Mouse (Mus musculus): ENCODE measurements around the gene Rnf152. TPM values are rescaled to one million over a fixed set of nuclear protein-coding genes. Genes with fewer than 3 reads are reported as not detected.

The Rnf152 gene
- total and polyA plus RNA-seq, 3 experiments: under 0.01 TPM; not detected in 2

DNA sequence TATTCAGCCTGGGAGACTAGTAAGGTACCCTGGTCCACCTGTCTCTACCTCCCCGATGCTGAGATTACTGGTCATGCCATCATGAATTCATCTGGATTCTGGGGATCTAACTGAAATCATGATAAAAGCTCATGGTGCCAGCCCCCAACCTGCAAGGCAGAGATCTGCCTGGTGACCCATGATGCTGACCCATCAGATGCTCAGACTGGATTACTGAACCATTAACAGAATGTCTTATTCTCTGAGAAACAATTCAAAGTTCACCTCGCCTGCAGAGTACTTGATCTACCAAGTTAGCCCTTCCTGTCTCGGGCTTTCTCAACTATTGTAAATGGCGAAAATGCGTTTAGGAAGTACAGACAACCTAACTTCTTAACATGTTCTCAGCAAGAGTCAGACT, 20.4 kb downstream of the Rnf152 start:
- Histone ChIP-seq H3K4me2 (ENCODE audit: insufficient read depth, low read depth, poor library complexity, severe bottlenecking) (no peak overlapping the region), H3K4me3 (replicated peaks in 1 of 3; ENCODE audit: low read depth in 2 of 3, low read length in 2 of 3, poor library complexity in 1 of 3) (no peak overlapping the region), H3K9ac (ENCODE audit: insufficient read depth, low read depth) (no peak overlapping the region), H3K4me1 (ENCODE audit: control insufficient read depth in 1 of 2, insufficient read depth in 2 of 2) (no peaks in the 10 kb centered on the region), H3K9me3 (replicated peaks; ENCODE audit: low read length) (no peaks in the 10 kb centered on the region), H3K36me3 (replicated peaks in 1 of 2; ENCODE audit: control insufficient read depth in 1 of 2, insufficient read depth in 1 of 2, low read length in 1 of 2) (no peaks in the 10 kb centered on the region), H3K79me2 (replicated peaks; ENCODE audit: control insufficient read depth, extremely low read depth, insufficient read depth, poor library complexity, severe bottlenecking) (no peaks in the 10 kb centered on the region), H3K27me3 (replicated peaks) (peaks cover 79% of the 10 kb centered on the region), H3K27ac (ENCODE audit: insufficient read depth, low read depth) (no peak overlapping the region)
- in situ Hi-C loops (cut with MboI; ENCODE audit: low pct_ligation_motif_present, low pct_unique_long_range_greater_than_20kb, low sequenced_read_pairs): no loop called here
- no peak for TF ChIP-seq MAX (IDR thresholded peaks at IDR 0.05; ENCODE audit: low read length)
- TF ChIP-seq MAFK (IDR thresholded peaks at IDR 0.05; ENCODE audit: insufficient replicate concordance, low read length): no peak
- no peak for TF ChIP-seq RCOR1 (conservative IDR thresholded peaks at IDR 0.05; ENCODE audit: low read depth, low read length)
- no peak for TF ChIP-seq NELFE (IDR thresholded peaks at IDR 0.05; ENCODE audit: low read depth, low read length)
- dilution Hi-C loops (cut with MboI; ENCODE audit: extremely low pct_ligation_motif_present, extremely low pct_unique_long_range_greater_than_20kb, low sequenced_read_pairs): no loop called here
- DNase-seq (ENCODE audit: extremely low read depth): no peak

GRCm38 (mm10) chr1:105332087-105332731, 24.3 kb downstream of the Rnf152 start:
- Histone ChIP-seq H3K4me3 (replicated peaks in 1 of 3; ENCODE audit: low read depth in 2 of 3, low read length in 2 of 3, poor library complexity in 1 of 3) (no peak overlapping the region), H3K4me2 (ENCODE audit: insufficient read depth, low read depth, poor library complexity, severe bottlenecking) (no peak overlapping the region), H3K27ac (ENCODE audit: insufficient read depth, low read depth) (no peak overlapping the region), H3K79me2 (replicated peaks; ENCODE audit: control insufficient read depth, extremely low read depth, insufficient read depth, poor library complexity, severe bottlenecking) (no peaks in the 10 kb centered on the region), H3K4me1 (ENCODE audit: control insufficient read depth in 1 of 2, insufficient read depth in 2 of 2) (no peaks in the 10 kb centered on the region), H3K9ac (ENCODE audit: insufficient read depth, low read depth) (no peak overlapping the region), H3K36me3 (replicated peaks in 1 of 2; ENCODE audit: control insufficient read depth in 1 of 2, insufficient read depth in 1 of 2, low read length in 1 of 2) (no peaks in the 10 kb centered on the region), H3K27me3 (replicated peaks) (peaks cover 76% of the 10 kb centered on the region), H3K9me3 (replicated peaks; ENCODE audit: low read length) (no peaks in the 10 kb centered on the region)
- TF ChIP-seq CHD2 (IDR thresholded peaks at IDR 0.05; ENCODE audit: low read length) (no peak), POLR2AphosphoS2 (IDR thresholded peaks at IDR 0.05; ENCODE audit: low read depth, low read length) (no peak), IRF4 (IDR thresholded peaks at IDR 0.05; ENCODE audit: low read depth, low read length) (no peak), JUND (conservative IDR thresholded peaks at IDR 0.05; ENCODE audit: low read depth, low read length) (no peak), ETS1 (conservative IDR thresholded peaks at IDR 0.05; ENCODE audit: low read depth, low read length) (no peak), RAD21 (IDR thresholded peaks at IDR 0.05; ENCODE audit: low read depth, low read length) (no peak), NRF1 (IDR thresholded peaks at IDR 0.05; ENCODE audit: low read depth, low read length) (no peak), UBTF (IDR thresholded peaks at IDR 0.05; ENCODE audit: low read depth, low read length) (no peak), MXI1 (IDR thresholded peaks at IDR 0.05; ENCODE audit: low read depth, low read length) (no peak), RCOR1 (conservative IDR thresholded peaks at IDR 0.05; ENCODE audit: low read depth, low read length) (no peak), CTCF (conservative IDR thresholded peaks at IDR 0.05 in 1 of 2, IDR thresholded peaks at IDR 0.05 in 1 of 2; ENCODE audit: low read depth in 2 of 2, low read length in 2 of 2) (no peak), GABPA (IDR thresholded peaks at IDR 0.05; ENCODE audit: insufficient replicate concordance, low read depth, low read length) (no peak), USF1 (IDR thresholded peaks at IDR 0.05; ENCODE audit: low read depth, low read length) (no peak), MAFK (IDR thresholded peaks at IDR 0.05; ENCODE audit: insufficient replicate concordance, low read length) (no peak), TBP (conservative IDR thresholded peaks at IDR 0.05; ENCODE audit: low read depth, low read length) (no peak), MAX (IDR thresholded peaks at IDR 0.05; ENCODE audit: low read length) (no peak), MYC (IDR thresholded peaks at IDR 0.05; ENCODE audit: low read depth, low read length) (no peak), ZMIZ1 (IDR thresholded peaks at IDR 0.05; ENCODE audit: low read depth, low read length) (no peak), E2F4 (IDR thresholded peaks at IDR 0.05; ENCODE audit: insufficient replicate concordance, low read depth, low read length) (no peak)
- DNase-seq (ENCODE audit: extremely low read depth): no peak
- in situ Hi-C loops (cut with MboI; ENCODE audit: low pct_ligation_motif_present, low pct_unique_long_range_greater_than_20kb, low sequenced_read_pairs): no loop called here
- dilution Hi-C loops (cut with MboI; ENCODE audit: extremely low pct_ligation_motif_present, extremely low pct_unique_long_range_greater_than_20kb, low sequenced_read_pairs): no loop called here

Measured in CH12.LX (cell line).